Mouse (Mus musculus): Measurements from ENCODE around the gene Isg20. TPM values are rescaled to one million over a fixed set of nuclear protein-coding genes. Genes with fewer than 3 reads are reported as not detected.

The Isg20 gene
- polyA plus RNA-seq, 1 experiment from 2014 or later: 0.40 TPM

- 81% methylated on average over 9 of the region's 9 CpGs for WGBS
- Histone ChIP-seq H3K4me1 (no peaks in the 10 kb centered on the region), H3K9ac (no peak overlapping the region), H3K4me3 (no peak overlapping the region), H3K36me3 (no peaks in the 10 kb centered on the region), H3K27ac (no peak overlapping the region), H3K27me3 (0 out of 2 replicates have a peak, but pooled peaks cover 3% of the 10 kb centered on the region), H3K9me3 (replicated peaks) (no peaks in the 10 kb centered on the region), H3K4me2 (replicated peaks) (no peak overlapping the region)
- no peak for ATAC-seq (ENCODE audit: low FRiP score)
Measured at GRCm38 (mm10) chr7:78926156-78926555, 12.9 kb downstream of the Isg20 start.

- Histone ChIP-seq H3K4me2 (replicated peaks) (no peak overlapping the region), H3K36me3 (no peaks in the 10 kb centered on the region), H3K9me3 (replicated peaks) (no peaks in the 10 kb centered on the region), H3K9ac (no peak overlapping the region), H3K27ac (no peak overlapping the region), H3K4me3 (no peak overlapping the region), H3K4me1 (no peaks in the 10 kb centered on the region), H3K27me3 (0 out of 2 replicates have a peak, but pooled peaks cover 3% of the 10 kb centered on the region)
- ATAC-seq (ENCODE audit: low FRiP score): no peak
- 85% methylated on average over 3 of the region's 3 CpGs for WGBS
Measured at GRCm38 (mm10) chr7:78927266-78927665, 14.0 kb downstream of the Isg20 start.

- Histone ChIP-seq H3K4me2 (replicated peaks) (no peak overlapping the region), H3K36me3 (no peaks in the 10 kb centered on the region), H3K4me3 (no peak overlapping the region), H3K9me3 (replicated peaks) (no peaks in the 10 kb centered on the region), H3K9ac (no peak overlapping the region), H3K27ac (no peak overlapping the region), H3K27me3 (no peaks in the 10 kb centered on the region), H3K4me1 (no peaks in the 10 kb centered on the region)
- no peak for ATAC-seq (ENCODE audit: low FRiP score)
- 63% methylated on average over 19 of the region's 19 CpGs for WGBS
Measured at GRCm38 (mm10) chr7:78938957-78939602, 25.9 kb downstream of the Isg20 start.

- Histone ChIP-seq H3K27ac (no peak overlapping the region), H3K36me3 (no peaks in the 10 kb centered on the region)
Measured at GRCm38 (mm10) chr7:78940971-78941370, 27.7 kb downstream of the Isg20 start.

GRCm38 (mm10) chr7:78942544-78942943 lies 29.3 kb downstream of the Isg20 start:
- Histone ChIP-seq H3K4me2 (replicated peaks) (no peak overlapping the region), H3K9ac (no peak overlapping the region), H3K4me1 (no peaks in the 10 kb centered on the region), H3K27ac (no peak overlapping the region), H3K27me3 (no peaks in the 10 kb centered on the region), H3K9me3 (replicated peaks) (no peaks in the 10 kb centered on the region), H3K4me3 (no peak overlapping the region), H3K36me3 (no peaks in the 10 kb centered on the region)
- no peak for ATAC-seq (ENCODE audit: low FRiP score)
- 92% methylated on average over 2 of the region's 2 CpGs for WGBS

More at GRCm38 (mm10) chr7:78940971-78941370, 27.7 kb downstream of the Isg20 start:
- Histone ChIP-seq H3K9me3 (replicated peaks) (no peaks in the 10 kb centered on the region), H3K27me3 (no peaks in the 10 kb centered on the region), H3K4me3 (no peak overlapping the region), H3K9ac (no peak overlapping the region), H3K4me2 (replicated peaks) (no peak overlapping the region), H3K4me1 (no peaks in the 10 kb centered on the region)
- WGBS: 86% methylated on average over 3 of the region's 3 CpGs
- ATAC-seq (ENCODE audit: low FRiP score): no peak

- Histone ChIP-seq H3K4me3 (no peak overlapping the region), H3K9me3 (replicated peaks) (no peaks in the 10 kb centered on the region), H3K4me1 (no peaks in the 10 kb centered on the region), H3K27me3 (no peaks in the 10 kb centered on the region), H3K36me3 (no peaks in the 10 kb centered on the region), H3K9ac (no peak overlapping the region), H3K4me2 (replicated peaks) (no peak overlapping the region; the same call in 1 of the 2 replicates), H3K27ac (no peak overlapping the region)
- 30% methylated on average over 11 of the region's 11 CpGs for WGBS
- ATAC-seq (ENCODE audit: low FRiP score): no peak
Measured at GRCm38 (mm10) chr7:78953886-78954572, 40.8 kb downstream of the Isg20 start.

- ATAC-seq (ENCODE audit: low FRiP score): no peak
- Histone ChIP-seq H3K9ac (no peak overlapping the region), H3K4me2 (replicated peaks) (no peak overlapping the region), H3K9me3 (replicated peaks) (no peaks in the 10 kb centered on the region), H3K36me3 (no peaks in the 10 kb centered on the region), H3K4me1 (no peaks in the 10 kb centered on the region), H3K27me3 (no peaks in the 10 kb centered on the region), H3K4me3 (no peak overlapping the region), H3K27ac (no peak overlapping the region)
- WGBS: 80% methylated on average over 6 of the region's 6 CpGs
Measured at GRCm38 (mm10) chr7:78954619-78955018, 41.4 kb downstream of the Isg20 start.

- Histone ChIP-seq H3K27me3 (no peaks in the 10 kb centered on the region), H3K27ac (no peak overlapping the region), H3K4me2 (replicated peaks) (no peak overlapping the region), H3K36me3 (no peaks in the 10 kb centered on the region), H3K9me3 (replicated peaks) (no peaks in the 10 kb centered on the region), H3K4me3 (no peak overlapping the region), H3K9ac (no peak overlapping the region), H3K4me1 (no peaks in the 10 kb centered on the region)
- 91% methylated on average over 6 of the region's 6 CpGs for WGBS
- no peak for ATAC-seq (ENCODE audit: low FRiP score)
Measured at GRCm38 (mm10) chr7:78955086-78955485, 41.9 kb downstream of the Isg20 start.

GRCm38 (mm10) chr7:78958499-78959073 lies 45.4 kb downstream of the Isg20 start:
- H3K36me3 ChIP-seq: no peaks in the 10 kb centered on the region
- no peaks in the 10 kb centered on the region for H3K4me1 ChIP-seq
- 67% methylated on average over 6 of the region's 6 CpGs for whole genome bisulfite sequencing
- no peak overlapping the region for H3K4me2 ChIP-seq (replicated peaks)
- no peak overlapping the region for H3K9ac ChIP-seq
- H3K4me3 ChIP-seq: no peak overlapping the region
- no peaks in the 10 kb centered on the region for H3K27me3 ChIP-seq
- no peaks in the 10 kb centered on the region for H3K9me3 ChIP-seq (replicated peaks)
- H3K27ac ChIP-seq: no peak overlapping the region
- no peak for ATAC-seq (ENCODE audit: low FRiP score)

- Histone ChIP-seq H3K27ac (no peak overlapping the region), H3K27me3 (no peaks in the 10 kb centered on the region), H3K4me3 (no peak overlapping the region), H3K9ac (no peak overlapping the region), H3K9me3 (replicated peaks) (no peaks in the 10 kb centered on the region), H3K4me2 (replicated peaks) (no peak overlapping the region), H3K4me1 (no peaks in the 10 kb centered on the region), H3K36me3 (no peaks in the 10 kb centered on the region)
- 88% methylated on average over 3 of the region's 3 CpGs for WGBS
- no peak for ATAC-seq (ENCODE audit: low FRiP score)
Measured at GRCm38 (mm10) chr7:78963891-78964290, 50.7 kb downstream of the Isg20 start.

All from hindbrain, embryonic 12.5 days (tissue).